Mouse (Mus musculus): ENCODE data around the gene Nnat. TPM values are rescaled to one million over a fixed set of nuclear protein-coding genes. Genes with fewer than 3 reads are reported as not detected.
A peak's percentile ranks its signal among the peaks of the same experiment; 100 is the strongest.
"Not testable (repeated sequence)": the region's sequence is repeated elsewhere in the genome, so short reads cannot be mapped to it uniquely, and the experiment has no call there.

Nnat gene
- polyA plus RNA-seq, 1 experiment from 2014 or later: 685 TPM

DNA sequence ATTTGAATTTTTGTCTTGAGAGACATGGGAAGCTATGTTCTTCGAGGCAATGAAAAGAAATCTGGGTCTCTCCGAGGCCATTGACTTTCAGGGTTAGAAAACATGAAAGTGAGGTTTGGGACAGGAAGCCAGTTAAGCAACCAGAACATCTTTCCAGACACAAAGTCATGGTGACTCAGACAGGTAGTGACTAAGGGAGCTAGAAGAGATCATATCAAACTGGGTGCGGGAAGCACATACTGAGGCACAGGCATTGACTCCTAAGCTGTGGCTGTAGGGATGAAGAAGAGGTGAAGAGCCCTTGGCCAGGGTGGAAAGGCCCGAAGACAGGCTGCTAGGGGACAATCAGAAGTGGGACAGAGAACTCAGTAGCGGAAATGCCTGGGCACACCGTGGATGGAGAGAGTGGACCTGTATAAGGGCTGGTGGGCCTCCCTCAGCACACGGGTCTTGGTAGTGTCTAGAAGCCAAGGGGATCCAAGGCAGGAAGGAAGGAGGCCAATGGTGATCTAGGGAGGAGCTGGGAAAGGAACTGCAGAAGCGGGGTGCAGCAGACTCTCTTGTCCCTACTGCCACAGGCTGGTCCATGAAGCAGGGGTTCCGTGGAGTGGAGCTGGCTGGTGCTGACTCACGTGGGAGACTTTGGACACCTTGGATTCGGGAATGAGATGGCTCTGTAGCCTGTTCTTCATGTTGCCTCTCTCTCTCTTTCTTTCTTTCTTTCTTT, 7.5 kb downstream of the Nnat start:
- Histone ChIP-seq H3K36me3 (no peaks in the 10 kb centered on the region; the same call in 1 of the 2 replicates), H3K27me3 (no peaks in the 10 kb centered on the region), H3K9me3 (no peaks in the 10 kb centered on the region), H3K27ac (peak overlapping the region; percentile 94), H3K4me1 (peaks cover 28% of the 10 kb centered on the region), H3K4me3 (peak overlapping the region; percentile 93), H3K4me2 (peak overlapping the region; percentile 83), H3K9ac (peak overlapping the region; percentile 94)
- ATAC-seq (ENCODE audit: borderline replicate concordance, extremely low read depth, low FRiP score, low TSS enrichment): no peak
- 80% methylated on average over 11 of the region's 11 CpGs for WGBS

DNA sequence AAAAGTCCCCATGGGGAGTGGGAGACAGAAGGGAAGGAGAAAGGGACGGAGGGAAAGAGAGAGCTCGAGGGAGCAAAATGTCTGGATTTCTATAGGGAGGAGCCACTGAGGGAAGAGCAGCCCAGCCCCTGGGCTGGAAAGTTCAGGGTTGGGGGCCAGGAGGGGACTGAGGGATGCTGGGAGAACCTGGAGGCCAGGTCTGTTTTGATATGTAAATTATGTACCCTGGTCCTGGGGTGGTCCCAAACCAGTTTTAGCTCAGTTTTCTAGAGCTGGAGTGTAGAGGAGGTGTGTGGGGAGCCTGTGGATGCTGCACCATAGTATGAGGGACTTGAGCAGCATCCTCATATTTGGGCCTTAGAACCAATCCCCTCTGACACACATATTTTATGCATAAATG, 9.0 kb downstream of the Nnat start:
- 40% methylated on average over 2 of the region's 2 CpGs for WGBS
- no peaks in the 10 kb centered on the region for H3K36me3 ChIP-seq
- no peak for ATAC-seq (ENCODE audit: borderline replicate concordance, extremely low read depth, low FRiP score, low TSS enrichment)

GRCm38 (mm10) chr2:157569796-157570485, 10.1 kb downstream of the Nnat start:
- Histone ChIP-seq H3K9me3 (no peaks in the 10 kb centered on the region), H3K9ac (no peak overlapping the region), H3K4me1 (peaks cover 17% of the 10 kb centered on the region), H3K4me2 (no peak overlapping the region), H3K27ac (no peak overlapping the region), H3K4me3 (no peak overlapping the region), H3K36me3 (no peaks in the 10 kb centered on the region), H3K27me3 (no peaks in the 10 kb centered on the region)
- 62% methylated on average over 9 of the region's 9 CpGs for WGBS
- ATAC-seq (ENCODE audit: borderline replicate concordance, extremely low read depth, low FRiP score, low TSS enrichment): no peak

More for the DNA sequence above, 9.0 kb downstream of the Nnat start:
- H3K4me1 ChIP-seq: peaks cover 24% of the 10 kb centered on the region
- no peaks in the 10 kb centered on the region for H3K9me3 ChIP-seq
- H3K4me3 ChIP-seq: no peak overlapping the region
- no peak overlapping the region for H3K9ac ChIP-seq
- no peaks in the 10 kb centered on the region for H3K27me3 ChIP-seq
- no peak overlapping the region for H3K27ac ChIP-seq
- H3K4me2 ChIP-seq: no peak overlapping the region

DNA sequence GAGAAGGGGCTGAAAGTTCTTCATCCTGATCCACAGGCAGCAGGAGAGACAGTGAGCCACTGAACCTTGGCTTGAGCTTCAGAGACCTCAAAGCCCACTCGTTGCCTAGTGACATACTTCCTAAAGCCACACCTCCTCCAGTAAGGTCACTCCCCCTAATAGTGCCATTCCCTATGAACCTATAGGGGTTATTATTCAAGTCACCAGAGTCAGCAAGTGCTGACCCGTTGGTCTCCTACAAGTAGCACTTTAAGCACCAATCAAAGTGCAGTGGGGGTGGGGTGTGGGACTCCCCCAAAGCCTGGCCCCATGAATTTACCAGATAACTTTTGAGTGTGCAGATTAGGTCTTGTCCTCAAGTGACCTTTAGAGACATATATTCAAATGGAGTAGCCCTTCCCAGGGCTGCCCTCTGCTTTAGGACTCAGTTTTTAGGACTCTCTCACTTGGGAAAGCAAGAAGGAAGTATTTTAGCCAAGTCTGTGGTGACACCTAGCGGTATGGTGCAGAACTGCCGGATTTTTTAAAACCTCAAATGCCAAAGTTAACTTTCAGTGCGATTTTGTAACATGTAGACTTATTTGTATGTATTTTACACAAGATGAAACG, 11.4 kb downstream of the Nnat start, which contains the start of gene Blcap:
Gene Blcap (minus strand): TSS at position 51 of the 609 bp plus-strand sequence.
- Histone ChIP-seq H3K36me3 (no peaks in the 10 kb centered on the region), H3K27me3 (no peaks in the 10 kb centered on the region), H3K4me3 (no peak within 1 kb of the TSS), H3K9ac (no peak within 1 kb of the TSS), H3K4me2 (no peak within 1 kb of the TSS), H3K27ac (no peak within 1 kb of the TSS), H3K4me1 (peaks cover 11% of the 10 kb centered on the region), H3K9me3 (no peaks in the 10 kb centered on the region)
- 7% methylated on average over 6 of the region's 6 CpGs for WGBS
- ATAC-seq (ENCODE audit: borderline replicate concordance, extremely low read depth, low FRiP score, low TSS enrichment): no peak

GRCm38 (mm10) chr2:157572786-157573185, 12.9 kb downstream of the Nnat start:
- no peak overlapping the region for H3K27ac ChIP-seq
- peaks cover 3% of the 10 kb centered on the region; the same call in 1 of the 2 replicates for H3K4me1 ChIP-seq
- H3K4me3 ChIP-seq: no peak overlapping the region
- 27% methylated on average over 2 of the region's 2 CpGs for WGBS
- no peaks in the 10 kb centered on the region for H3K36me3 ChIP-seq
- no peaks in the 10 kb centered on the region for H3K9me3 ChIP-seq
- peak; percentile 30; the same call in 1 of the 2 replicates for ATAC-seq (ENCODE audit: borderline replicate concordance, extremely low read depth, low FRiP score, low TSS enrichment)
- no peaks in the 10 kb centered on the region for H3K27me3 ChIP-seq
- H3K9ac ChIP-seq: no peak overlapping the region
- no peak overlapping the region for H3K4me2 ChIP-seq

DNA sequence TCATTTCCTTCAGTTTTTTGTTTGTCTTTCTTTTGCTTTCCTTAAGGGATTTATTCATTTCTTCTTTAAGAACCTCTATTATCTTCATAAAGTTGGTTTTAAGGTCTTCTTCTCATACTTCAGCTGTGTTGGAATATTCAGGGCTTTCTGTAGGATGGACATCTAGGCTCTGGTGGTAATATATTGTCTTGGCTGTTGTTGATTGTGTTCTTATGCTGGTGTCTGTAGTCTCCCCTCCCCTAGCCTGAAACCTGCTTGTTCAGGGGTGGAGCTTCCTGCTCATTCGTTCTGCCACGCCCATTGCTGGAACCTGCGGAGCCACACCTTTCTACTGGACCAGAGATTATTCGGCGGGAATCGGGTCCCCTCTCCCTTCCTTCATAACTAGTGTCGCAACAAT, 25.5 kb downstream of the Nnat start:
- H3K9me3 ChIP-seq; H3K36me3 ChIP-seq; H3K9ac ChIP-seq; H3K4me1 ChIP-seq; H3K27me3 ChIP-seq; H3K4me3 ChIP-seq; ATAC-seq (ENCODE audit: borderline replicate concordance, extremely low read depth, low FRiP score, low TSS enrichment); H3K27ac ChIP-seq; H3K4me2 ChIP-seq: not testable (repeated sequence)
- WGBS: 24% methylated on average over 7 of the region's 7 CpGs

- WGBS: 53% methylated on average over 22 of the region's 22 CpGs
- ATAC-seq (ENCODE audit: borderline replicate concordance, extremely low read depth, low FRiP score, low TSS enrichment): no peak
- Histone ChIP-seq H3K4me1 (peaks cover 14% of the 10 kb centered on the region), H3K4me2 (peak overlapping the region; percentile 35), H3K9me3 (no peaks in the 10 kb centered on the region), H3K27ac (no peak overlapping the region), H3K9ac (no peak overlapping the region), H3K27me3 (no peaks in the 10 kb centered on the region), H3K36me3 (no peaks in the 10 kb centered on the region), H3K4me3 (peak overlapping the region; percentile 10; the same call in 1 of the 2 replicates)
Observed at GRCm38 (mm10) chr2:157596876-157597566, 37.1 kb downstream of the Nnat start.

- no peak overlapping the region for H3K4me3 ChIP-seq
- no peaks in the 10 kb centered on the region for H3K9me3 ChIP-seq
- 0 out of 2 replicates have a peak, but pooled peaks cover 6% of the 10 kb centered on the region for H3K27me3 ChIP-seq
- H3K4me2 ChIP-seq: no peak overlapping the region
- 23% methylated on average over 6 of the region's 6 CpGs for WGBS
- peaks cover 15% of the 10 kb centered on the region for H3K4me1 ChIP-seq
- H3K36me3 ChIP-seq: no peaks in the 10 kb centered on the region
- H3K9ac ChIP-seq: no peak overlapping the region
- ATAC-seq (ENCODE audit: borderline replicate concordance, extremely low read depth, low FRiP score, low TSS enrichment): peak; percentile 89
- H3K27ac ChIP-seq: peak overlapping the region; percentile 32
Observed at GRCm38 (mm10) chr2:157601435-157601839, 41.6 kb downstream of the Nnat start.

- Histone ChIP-seq H3K4me2 (no peak overlapping the region), H3K9ac (no peak overlapping the region), H3K36me3 (no peaks in the 10 kb centered on the region), H3K4me1 (peaks cover 26% of the 10 kb centered on the region), H3K27ac (no peak overlapping the region), H3K4me3 (no peak overlapping the region), H3K27me3 (0 out of 2 replicates have a peak, but pooled peaks cover 6% of the 10 kb centered on the region), H3K9me3 (no peaks in the 10 kb centered on the region)
- WGBS: 6% methylated on average over 18 of the region's 18 CpGs
- no peak for ATAC-seq (ENCODE audit: borderline replicate concordance, extremely low read depth, low FRiP score, low TSS enrichment)
Observed at GRCm38 (mm10) chr2:157605025-157605675, 45.3 kb downstream of the Nnat start.

- peak overlapping the region; percentile 59; the same call in 1 of the 2 replicates for H3K27ac ChIP-seq
- H3K4me1 ChIP-seq: peaks cover 11% of the 10 kb centered on the region
- peak overlapping the region; percentile 27 for H3K4me2 ChIP-seq
- 0 out of 2 replicates have a peak, but pooled peaks cover 6% of the 10 kb centered on the region for H3K27me3 ChIP-seq
- H3K4me3 ChIP-seq: no peak overlapping the region
- H3K9me3 ChIP-seq: no peaks in the 10 kb centered on the region
- 28% methylated on average over 9 of the region's 9 CpGs for WGBS
- ATAC-seq (ENCODE audit: borderline replicate concordance, extremely low read depth, low FRiP score, low TSS enrichment): peak; percentile 84; the same call in 1 of the 2 replicates
- no peaks in the 10 kb centered on the region for H3K36me3 ChIP-seq
- no peak overlapping the region for H3K9ac ChIP-seq
Observed at GRCm38 (mm10) chr2:157607542-157608236, 47.8 kb downstream of the Nnat start.
